Mouse (Mus musculus) midbrain, embryonic 13.5 days (tissue): ENCODE data around the gene Fam76b. TPM values are rescaled to one million over a fixed set of nuclear protein-coding genes. Genes with fewer than 3 reads are reported as not detected.

ENCODE experiments used
- ATAC-seq: fragments of 200-750 bp; cut with Nextera tagmentation; 2 replicates; pipeline ENCODE4 v1.8.0; 2017; ENCODE audit warnings: mild to moderate bottlenecking, moderate TSS enrichment, moderate library complexity
- H3K27ac ChIP-seq: fragments of 300-500 bp; sonication (generic); 2 replicates; pipeline ENCODE4 v1.5.1; 2015; ENCODE audit warnings: inconsistent platforms, mild to moderate bottlenecking, moderate library complexity
- H3K27me3 ChIP-seq: fragments of 300-500 bp; sonication (generic); 2 replicates; pipeline ENCODE4 v1.6.1; 2015; ENCODE audit warnings: mild to moderate bottlenecking, inconsistent platforms
- H3K36me3 ChIP-seq: fragments of 300-500 bp; sonication (generic); 2 replicates; pipeline ENCODE4 v1.6.1; 2015; ENCODE audit warnings: mild to moderate bottlenecking, inconsistent platforms
- H3K4me1 ChIP-seq: fragments of 300-500 bp; sonication (generic); replicated peaks from 2 replicates; pipeline ENCODE4 v1.6.1; 2015; ENCODE audit warnings: inconsistent platforms
- H3K4me2 ChIP-seq: fragments of 300-500 bp; sonication (generic); replicated peaks from 2 replicates; pipeline ENCODE4 v1.6.1; 2015; ENCODE audit warnings: moderate library complexity, mild to moderate bottlenecking, inconsistent platforms
- H3K4me3 ChIP-seq: fragments of 300-500 bp; sonication (generic); replicated peaks from 2 replicates; pipeline ENCODE4 v1.5.1; 2015; ENCODE audit warnings: mild to moderate bottlenecking, inconsistent platforms
- H3K9ac ChIP-seq: fragments of 300-500 bp; sonication (generic); replicated peaks from 2 replicates; pipeline ENCODE4 v1.6.1; 2015; ENCODE audit warnings: mild to moderate bottlenecking, inconsistent platforms
- H3K9me3 ChIP-seq: fragments of 300-500 bp; sonication (generic); 2 replicates; pipeline ENCODE4 v1.6.1; 2016; ENCODE audit warnings: mild to moderate bottlenecking, inconsistent platforms
- WGBS: fragments of 180-500 bp; shearing (Covaris S2); methylation state at CpG from one replicate; pipeline ENCODE4 v1.1.7; 2015; 5-methylcytosine and 5-hydroxymethylcytosine counted together
- polyA plus RNA-seq: library from polyadenylated mRNA; unstranded; fragments of >200 nt; fragmentation: Nextera tagmentation; extraction: Ambion mirVana; gene quantifications from 2 replicates; pipeline ENCODE4 v1.2.1, GENCODE M21; 2015

The Fam76b gene
- polyA plus RNA-seq, 1 experiment from 2014 or later, result 26.3 TPM

DNA sequence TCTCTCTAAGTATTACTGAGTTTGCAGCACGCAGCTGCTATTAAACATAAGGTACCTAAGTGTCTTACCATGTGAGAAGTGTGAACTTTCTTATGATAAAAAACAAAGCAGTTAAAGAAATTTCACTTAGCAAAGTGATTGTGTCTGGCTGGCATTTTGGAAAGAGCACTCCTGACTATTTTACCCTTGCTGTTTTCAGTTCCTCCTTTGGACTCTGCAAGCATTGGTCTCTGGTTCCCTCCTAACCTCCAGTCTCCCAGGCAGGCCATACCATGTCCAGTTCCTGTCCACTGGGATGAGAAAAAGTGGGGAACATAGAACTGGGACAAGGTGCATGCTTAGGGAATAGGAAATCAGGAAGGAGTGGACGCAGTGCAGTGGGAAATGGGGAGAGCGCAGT, 74.5 kb downstream of the Fam76b start:
- WGBS, result 94% methylated on average over 3 of the region's 3 CpGs
- Histone ChIP-seq H3K36me3 (no peaks in the 10 kb centered on the region), H3K4me1 (peaks cover 7% of the 10 kb centered on the region; the same call in 1 of the 2 replicates), H3K4me3 (no peak overlapping the region), H3K9ac (no peak overlapping the region), H3K4me2 (no peak overlapping the region), H3K27ac (no peak overlapping the region), H3K27me3 (no peaks in the 10 kb centered on the region), H3K9me3 (no peaks in the 10 kb centered on the region)
- no peak for ATAC-seq

DNA sequence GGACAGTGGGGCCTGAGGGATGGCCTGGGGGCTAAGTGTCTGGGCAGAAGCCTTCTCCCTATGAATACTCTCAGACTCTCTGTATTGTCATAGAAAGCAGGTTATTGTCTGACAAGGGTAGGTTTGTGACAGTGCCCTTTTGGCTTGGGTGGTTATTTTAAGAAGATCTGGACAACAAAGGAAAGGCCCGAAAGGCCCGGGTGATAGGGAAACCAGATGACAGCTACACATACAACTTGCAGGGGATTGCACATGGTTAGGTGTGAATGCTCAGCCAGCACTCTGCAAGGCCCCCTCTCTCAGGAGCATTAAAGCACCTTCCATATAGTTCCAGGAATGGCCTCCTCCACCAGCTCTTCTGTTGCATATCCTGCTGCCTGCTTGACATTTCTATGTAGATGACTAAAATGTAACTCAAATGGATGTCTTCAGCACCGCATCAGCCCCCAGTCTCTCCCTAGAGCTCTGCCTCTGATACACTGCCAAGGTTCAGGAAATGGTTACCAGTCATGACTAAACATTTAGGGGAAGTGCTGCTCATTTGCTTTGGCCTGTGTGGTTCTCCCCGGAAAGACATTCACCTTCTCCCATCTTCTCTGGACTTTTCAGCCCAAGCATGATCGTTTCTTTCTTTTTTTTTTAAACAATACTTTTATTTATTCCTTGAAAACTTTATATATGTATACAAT, 76.7 kb downstream of the Fam76b start:
- no peaks in the 10 kb centered on the region for H3K4me1 ChIP-seq
- H3K4me3 ChIP-seq, result no peak overlapping the region
- no peaks in the 10 kb centered on the region for H3K27me3 ChIP-seq
- H3K4me2 ChIP-seq, result no peak overlapping the region
- no peaks in the 10 kb centered on the region for H3K9me3 ChIP-seq
- H3K27ac ChIP-seq, result no peak overlapping the region
- WGBS, result 90% methylated on average over 5 of the region's 5 CpGs
- no peaks in the 10 kb centered on the region for H3K36me3 ChIP-seq
- ATAC-seq, result no peak
- no peak overlapping the region for H3K9ac ChIP-seq

Other genes with a start within 250 kb of the Fam76b start
- 62.0 and 68.9 TPM in 2 replicates for gene Mtmr2, start 79.3 kb upstream of the Fam76b start, polyA plus RNA-seq
- gene Cep57, start 609 bp upstream of the Fam76b start, polyA plus RNA-seq, result 45.8 and 56.6 TPM in 2 replicates